In the genomic region with DNA sequence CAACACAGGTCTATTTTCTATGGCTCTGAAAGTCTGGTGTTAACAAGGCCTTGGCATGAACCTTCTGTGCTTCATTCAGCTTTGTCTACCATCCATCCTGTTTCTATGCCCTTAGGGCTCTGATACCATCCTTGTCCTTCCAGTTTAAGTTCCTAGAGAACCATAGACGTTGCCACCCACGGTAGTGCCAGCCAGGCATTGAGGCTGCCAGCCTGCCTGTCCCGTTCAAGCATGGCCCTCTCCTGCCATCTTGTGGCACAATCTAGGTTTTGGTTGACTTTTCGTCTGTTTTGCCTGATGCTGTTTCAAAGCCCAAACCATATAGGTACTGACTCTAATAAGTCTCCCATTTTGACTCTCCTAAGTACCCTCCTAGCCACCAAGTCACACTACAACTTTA, we compare ENCODE assay signal across 8 mouse cellular contexts. TPM values are rescaled to one million over a fixed set of nuclear protein-coding genes. Genes with fewer than 3 reads are reported as not detected.
DNase-seq lines count a peak whose midpoint lies in the region; ATAC-seq lines count a peak whose summit lies in the region.

No protein-coding gene starts in this region.

- WGBS in embryonic facial prominence, embryonic 11.5 days: 3% methylated on average over 4 of the region's 4 CpGs
- whole genome bisulfite sequencing in heart, embryonic 12.5 days: 3% methylated on average over 4 of the region's 4 CpGs
- WGBS in kidney, embryonic 14.5 days: 1% methylated on average over 4 of the region's 4 CpGs

- peak; percentile 61 for DNase-seq in CD4-positive, CD25-positive, alpha-beta regulatory T cell, adult 2 months (ENCODE audit: low read depth, low spot score)
- DNase-seq in adrenal gland, postnatal 14 days: peak; percentile 87
- peak; percentile 79 for DNase-seq in embryonic facial prominence, embryonic 11.5 days (ENCODE audit: low spot score)
- peak; percentile 59 to 74 for DNase-seq in lung, adult 18-20 months
- peak; percentile 17 for DNase-seq in ovary, adult 18-20 months (ENCODE audit: low spot score)
- peak; percentile 36 for DNase-seq in urinary bladder, adult 2 months (ENCODE audit: low spot score)

- H3K9ac ChIP-seq in embryonic facial prominence, embryonic 11.5 days (replicated peaks; ENCODE audit: low read length): no peak overlapping the region
- H3K9ac ChIP-seq in heart, embryonic 12.5 days: no peak overlapping the region
- H3K9ac ChIP-seq in kidney, embryonic 14.5 days (ENCODE audit: low read depth, low read length): no peak overlapping the region

- no peaks in the 10 kb centered on the region for H3K9me3 ChIP-seq in embryonic facial prominence, embryonic 11.5 days (replicated peaks; ENCODE audit: control insufficient read depth, low read length)
- H3K9me3 ChIP-seq in heart, embryonic 12.5 days (replicated peaks): no peaks in the 10 kb centered on the region
- no peaks in the 10 kb centered on the region for H3K9me3 ChIP-seq in kidney, embryonic 14.5 days (ENCODE audit: control insufficient read depth, low read length)

- H3K4me2 ChIP-seq in embryonic facial prominence, embryonic 11.5 days (ENCODE audit: low read depth, low read length): no peak overlapping the region
- H3K4me2 ChIP-seq in heart, embryonic 12.5 days: no peak overlapping the region
- no peak overlapping the region for H3K4me2 ChIP-seq in kidney, embryonic 14.5 days (replicated peaks; ENCODE audit: low read depth, low read length)

- no peaks in the 10 kb centered on the region for H3K27me3 ChIP-seq in embryonic facial prominence, embryonic 11.5 days (ENCODE audit: control insufficient read depth, insufficient read depth, low read length)
- H3K27me3 ChIP-seq in heart, embryonic 12.5 days (replicated peaks): peaks cover 11% of the 10 kb centered on the region; the same call in 1 of the 2 replicates
- H3K27me3 ChIP-seq in kidney, embryonic 14.5 days (ENCODE audit: control insufficient read depth, insufficient read depth, low read length): no peaks in the 10 kb centered on the region

- no peak overlapping the region for H3K4me3 ChIP-seq in embryonic facial prominence, embryonic 11.5 days (ENCODE audit: low read depth, low read length)
- H3K4me3 ChIP-seq in heart, embryonic 12.5 days: no peak overlapping the region
- H3K4me3 ChIP-seq in kidney, embryonic 14.5 days (ENCODE audit: low read length): no peak overlapping the region

- H3K36me3 ChIP-seq in embryonic facial prominence, embryonic 11.5 days (replicated peaks; ENCODE audit: control insufficient read depth, insufficient read depth, low read depth, low read length): no peaks in the 10 kb centered on the region
- H3K36me3 ChIP-seq in heart, embryonic 12.5 days: no peaks in the 10 kb centered on the region
- no peaks in the 10 kb centered on the region for H3K36me3 ChIP-seq in kidney, embryonic 14.5 days (ENCODE audit: control insufficient read depth, insufficient read depth, low read length)

- ATAC-seq in embryonic facial prominence, embryonic 11.5 days (replicated peaks; ENCODE audit: insufficient number of reproducible peaks, low FRiP score, low TSS enrichment, low read depth): no peak; the same call in 1 of the 2 replicates
- ATAC-seq in heart, embryonic 12.5 days (ENCODE audit: insufficient number of reproducible peaks, low FRiP score): no peak
- peak; percentile 56; the same call in 1 of the 2 replicates for ATAC-seq in kidney, embryonic 14.5 days (ENCODE audit: low FRiP score, low TSS enrichment)

- H3K27ac ChIP-seq in embryonic facial prominence, embryonic 11.5 days (replicated peaks; ENCODE audit: low read depth, low read length): no peak overlapping the region
- H3K27ac ChIP-seq in heart, embryonic 12.5 days (ENCODE audit: poor library complexity, severe bottlenecking): 0 out of 2 replicates have a peak overlapping the region, but pooled peaks have one; percentile 25
- no peak overlapping the region for H3K27ac ChIP-seq in kidney, embryonic 14.5 days (ENCODE audit: low read depth, low read length)

- no peaks in the 10 kb centered on the region for H3K4me1 ChIP-seq in embryonic facial prominence, embryonic 11.5 days (ENCODE audit: control insufficient read depth, insufficient read depth, low read length)
- peaks cover 51% of the 10 kb centered on the region for H3K4me1 ChIP-seq in heart, embryonic 12.5 days (replicated peaks)
- no peaks in the 10 kb centered on the region for H3K4me1 ChIP-seq in kidney, embryonic 14.5 days (ENCODE audit: control insufficient read depth, insufficient read depth, low read length)

RNA-seq across cellular contexts. Expression of a gene that starts 8.7 kb away (rescaled TPM):
- 1.1 and 17.9 TPM in 2 replicates for total RNA-seq in adrenal gland, postnatal 14 days (2021)
- polyA plus RNA-seq in embryonic facial prominence, embryonic 11.5 days (2014; fragmentation: Nextera tagmentation; extraction: Ambion mirVana): not detected in 2 replicates
- polyA plus RNA-seq in heart, embryonic 12.5 days (2016; fragmentation: Nextera tagmentation; extraction: Ambion mirVana): 0.42 and 0.49 TPM in 2 replicates
- 1.8 and 3.5 TPM in 2 replicates for polyA plus RNA-seq in kidney, embryonic 14.5 days (2014; fragmentation: Nextera tagmentation; extraction: Ambion mirVana)
- polyA plus RNA-seq in urinary bladder, adult 2 months (2012; rRNA removed): 0.10 and 0.26 TPM in 2 replicates

Comparison
In these comparisons a context has a peak if more than half of its experiments do, and no peak if none do; other contexts are left out.
1. DNase-seq: peak in every context shown above with its lines; median percentile 87 in adrenal gland, postnatal 14 days; 79 in embryonic facial prominence, embryonic 11.5 days; 66 in lung, adult 18-20 months; 61 in CD4-positive, CD25-positive, alpha-beta regulatory T cell, adult 2 months; 36 in urinary bladder, adult 2 months; 17 in ovary, adult 18-20 months.